Mouse (Mus musculus): ENCODE measurements at regions not wholly inside any gene's neighbourhood (a gene's known extent, or its start where the extent isn't known, plus 50 kb on each side); places are given as distances from the start of the nearest gene placed in this dataset.

DNA sequence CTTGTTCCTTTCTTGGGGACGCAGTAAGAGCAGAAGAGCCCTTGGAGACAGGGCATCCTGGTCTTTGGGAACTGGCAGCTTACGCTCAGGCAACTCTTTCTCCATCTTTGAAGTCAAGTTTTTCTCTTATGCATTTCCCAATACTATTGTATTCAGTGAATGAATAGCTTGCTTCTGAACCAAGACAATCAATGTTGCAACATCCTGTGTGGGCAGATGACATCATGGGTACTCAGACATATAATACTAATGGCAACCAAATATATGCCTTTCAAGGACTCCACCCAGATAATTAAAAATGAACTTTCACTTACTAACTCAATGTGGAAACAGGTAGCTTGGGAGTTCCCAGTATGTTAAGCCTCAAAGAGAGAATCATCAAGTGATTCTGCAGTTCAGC lies 104.6 kb downstream of the Ngf start:
- 88% methylated on average over 2 of the region's 2 CpGs for WGBS
- H3K4me3 ChIP-seq (replicated peaks; ENCODE audit: low read length): no peak overlapping the region
- ATAC-seq (ENCODE audit: low FRiP score): no peak

GRCm38 (mm10) chr3:102576896-102577295 lies 107.2 kb downstream of the Ngf start:
- Histone ChIP-seq H3K36me3 (replicated peaks; ENCODE audit: control insufficient read depth, insufficient read depth) (no peaks in the 10 kb centered on the region), H3K4me2 (replicated peaks) (no peak overlapping the region), H3K27me3 (ENCODE audit: control insufficient read depth, insufficient read depth, low read length) (no peaks in the 10 kb centered on the region), H3K4me3 (replicated peaks; ENCODE audit: low read length) (no peak overlapping the region), H3K9me3 (ENCODE audit: control insufficient read depth, low read length) (no peaks in the 10 kb centered on the region), H3K4me1 (replicated peaks; ENCODE audit: control insufficient read depth, insufficient read depth, low read length) (no peaks in the 10 kb centered on the region), H3K27ac (no peak overlapping the region), H3K9ac (no peak overlapping the region)
- 80% methylated on average over 2 of the region's 2 CpGs for WGBS
- DNase-seq (ENCODE audit: low spot score): no peak
- no peak for ATAC-seq (ENCODE audit: low FRiP score)

More for the DNA sequence above, 104.6 kb downstream of the Ngf start:
- H3K27me3 ChIP-seq (ENCODE audit: control insufficient read depth, insufficient read depth, low read length): no peaks in the 10 kb centered on the region
- H3K9me3 ChIP-seq (ENCODE audit: control insufficient read depth, low read length): no peaks in the 10 kb centered on the region
- no peak for DNase-seq (ENCODE audit: low spot score)
- no peaks in the 10 kb centered on the region for H3K36me3 ChIP-seq (replicated peaks; ENCODE audit: control insufficient read depth, insufficient read depth)
- H3K9ac ChIP-seq: no peak overlapping the region
- H3K4me2 ChIP-seq (replicated peaks): no peak overlapping the region
- no peaks in the 10 kb centered on the region for H3K4me1 ChIP-seq (replicated peaks; ENCODE audit: control insufficient read depth, insufficient read depth, low read length)
- H3K27ac ChIP-seq: no peak overlapping the region

GRCm38 (mm10) chr3:102581830-102582229 lies 112.1 kb downstream of the Ngf start:
- ATAC-seq (ENCODE audit: low FRiP score) (no peak), DNase-seq (ENCODE audit: low spot score) (no peak)
- no peaks in the 10 kb centered on the region for H3K36me3 ChIP-seq (replicated peaks; ENCODE audit: control insufficient read depth, insufficient read depth)
- H3K27me3 ChIP-seq (ENCODE audit: control insufficient read depth, insufficient read depth, low read length): no peaks in the 10 kb centered on the region
- no peak overlapping the region for H3K9ac ChIP-seq
- WGBS: 78% methylated on average over 3 of the region's 3 CpGs
- no peaks in the 10 kb centered on the region for H3K9me3 ChIP-seq (ENCODE audit: control insufficient read depth, low read length)
- H3K4me3 ChIP-seq (replicated peaks; ENCODE audit: low read length): no peak overlapping the region
- no peak overlapping the region for H3K4me2 ChIP-seq (replicated peaks)
- H3K4me1 ChIP-seq (replicated peaks; ENCODE audit: control insufficient read depth, insufficient read depth, low read length): no peaks in the 10 kb centered on the region
- no peak overlapping the region for H3K27ac ChIP-seq

DNA sequence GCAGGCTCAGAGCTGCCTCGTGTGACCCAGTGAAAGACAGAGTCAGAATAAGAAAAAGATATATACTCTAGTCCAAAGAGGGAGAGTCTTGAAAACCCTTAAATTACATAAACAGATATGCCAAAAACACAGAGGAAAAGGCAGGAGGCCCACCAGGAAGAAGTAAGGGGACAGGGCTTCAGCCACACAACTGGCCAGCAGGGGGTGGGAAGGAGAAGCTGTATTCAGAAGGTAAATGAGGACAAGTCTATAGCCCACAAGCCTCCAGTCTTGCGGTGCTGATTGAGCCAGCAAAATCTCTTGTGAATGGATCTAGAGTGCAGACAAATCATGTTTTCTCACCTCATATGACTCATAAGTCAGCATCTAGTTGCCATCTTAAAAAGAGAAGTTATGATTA lies 115.4 kb downstream of the Ngf start:
- ATAC-seq (ENCODE audit: low FRiP score): no peak
- no peaks in the 10 kb centered on the region for H3K9me3 ChIP-seq (ENCODE audit: control insufficient read depth, low read length)
- H3K36me3 ChIP-seq (replicated peaks; ENCODE audit: control insufficient read depth, insufficient read depth): no peaks in the 10 kb centered on the region
- no peaks in the 10 kb centered on the region for H3K4me1 ChIP-seq (replicated peaks; ENCODE audit: control insufficient read depth, insufficient read depth, low read length)
- H3K27me3 ChIP-seq (ENCODE audit: control insufficient read depth, insufficient read depth, low read length): no peaks in the 10 kb centered on the region
- DNase-seq (ENCODE audit: low spot score): no peak
- WGBS: 92% methylated on average over 2 of the region's 2 CpGs
- H3K27ac ChIP-seq: no peak overlapping the region
- H3K9ac ChIP-seq: no peak overlapping the region
- H3K4me3 ChIP-seq (replicated peaks; ENCODE audit: low read length): no peak overlapping the region
- no peak overlapping the region for H3K4me2 ChIP-seq (replicated peaks)

GRCm38 (mm10) chr3:102586221-102586620 lies 116.5 kb downstream of the Ngf start:
- Histone ChIP-seq H3K9me3 (ENCODE audit: control insufficient read depth, low read length) (0 out of 2 replicates have a peak, but pooled peaks cover 5% of the 10 kb centered on the region), H3K36me3 (replicated peaks; ENCODE audit: control insufficient read depth, insufficient read depth) (no peaks in the 10 kb centered on the region), H3K9ac (no peak overlapping the region), H3K27me3 (ENCODE audit: control insufficient read depth, insufficient read depth, low read length) (no peaks in the 10 kb centered on the region), H3K4me1 (replicated peaks; ENCODE audit: control insufficient read depth, insufficient read depth, low read length) (no peaks in the 10 kb centered on the region), H3K4me2 (replicated peaks) (no peak overlapping the region), H3K4me3 (replicated peaks; ENCODE audit: low read length) (no peak overlapping the region), H3K27ac (no peak overlapping the region)
- ATAC-seq (ENCODE audit: low FRiP score): no peak
- 75% methylated on average over 5 of the region's 5 CpGs for WGBS
- DNase-seq (ENCODE audit: low spot score): no peak

- no peaks in the 10 kb centered on the region for H3K36me3 ChIP-seq (replicated peaks; ENCODE audit: control insufficient read depth, insufficient read depth)
- H3K4me2 ChIP-seq (replicated peaks): no peak overlapping the region
- H3K9me3 ChIP-seq (ENCODE audit: control insufficient read depth, low read length): 0 out of 2 replicates have a peak, but pooled peaks cover 5% of the 10 kb centered on the region
- ATAC-seq (ENCODE audit: low FRiP score) (no peak), DNase-seq (ENCODE audit: low spot score) (no peak)
- H3K27ac ChIP-seq: no peak overlapping the region
- 85% methylated on average over 7 of the region's 7 CpGs for WGBS
- no peaks in the 10 kb centered on the region for H3K27me3 ChIP-seq (ENCODE audit: control insufficient read depth, insufficient read depth, low read length)
- no peak overlapping the region for H3K9ac ChIP-seq
- H3K4me1 ChIP-seq (replicated peaks; ENCODE audit: control insufficient read depth, insufficient read depth, low read length): no peaks in the 10 kb centered on the region
- H3K4me3 ChIP-seq (replicated peaks; ENCODE audit: low read length): no peak overlapping the region
Measured at GRCm38 (mm10) chr3:102592041-102592440, 122.3 kb downstream of the Ngf start.

- Histone ChIP-seq H3K9me3 (ENCODE audit: control insufficient read depth, low read length) (no peaks in the 10 kb centered on the region), H3K36me3 (replicated peaks; ENCODE audit: control insufficient read depth, insufficient read depth) (no peaks in the 10 kb centered on the region), H3K9ac (no peak overlapping the region), H3K27ac (no peak overlapping the region), H3K4me3 (replicated peaks; ENCODE audit: low read length) (no peak overlapping the region), H3K27me3 (ENCODE audit: control insufficient read depth, insufficient read depth, low read length) (no peaks in the 10 kb centered on the region), H3K4me2 (replicated peaks) (no peak overlapping the region), H3K4me1 (replicated peaks; ENCODE audit: control insufficient read depth, insufficient read depth, low read length) (no peaks in the 10 kb centered on the region)
- ATAC-seq (ENCODE audit: low FRiP score): no peak
- no peak for DNase-seq (ENCODE audit: low spot score)
- WGBS: 84% methylated on average over 4 of the region's 4 CpGs
Measured at GRCm38 (mm10) chr3:102596944-102597551, 127.3 kb downstream of the Ngf start.

DNA sequence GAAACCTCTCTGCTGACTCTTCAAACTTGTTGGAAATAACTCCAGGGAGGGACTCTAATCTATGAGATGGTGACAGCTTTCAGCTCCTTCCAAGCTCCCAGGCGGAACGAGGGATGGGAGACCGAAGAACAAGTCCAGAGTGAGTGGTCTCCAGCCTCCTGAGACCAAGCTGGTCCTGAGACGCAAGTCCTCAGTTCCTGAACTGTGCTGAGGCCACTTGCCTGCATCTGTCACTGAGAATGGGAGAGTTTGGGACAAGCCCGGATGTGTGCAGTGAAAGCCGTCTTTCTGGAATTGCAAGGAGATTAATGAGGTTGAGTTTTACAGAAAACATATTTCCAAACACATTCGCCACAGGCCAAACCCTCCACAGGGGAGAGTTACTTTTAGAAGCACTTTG lies 129.3 kb downstream of the Ngf start:
- H3K27ac ChIP-seq: no peak overlapping the region
- no peaks in the 10 kb centered on the region for H3K36me3 ChIP-seq (replicated peaks; ENCODE audit: control insufficient read depth, insufficient read depth)
- no peak overlapping the region for H3K9ac ChIP-seq
- no peak overlapping the region for H3K4me2 ChIP-seq (replicated peaks)
- ATAC-seq (ENCODE audit: low FRiP score) (no peak), DNase-seq (ENCODE audit: low spot score) (no peak)
- H3K4me3 ChIP-seq (replicated peaks; ENCODE audit: low read length): no peak overlapping the region
- H3K4me1 ChIP-seq (replicated peaks; ENCODE audit: control insufficient read depth, insufficient read depth, low read length): no peaks in the 10 kb centered on the region
- no peaks in the 10 kb centered on the region for H3K27me3 ChIP-seq (ENCODE audit: control insufficient read depth, insufficient read depth, low read length)
- no peaks in the 10 kb centered on the region for H3K9me3 ChIP-seq (ENCODE audit: control insufficient read depth, low read length)
- WGBS: 90% methylated on average over 7 of the region's 7 CpGs

GRCm38 (mm10) chr3:102602766-102603165 lies 131.6 kb upstream of the Tspan2 start:
- Histone ChIP-seq H3K4me2 (replicated peaks) (no peak overlapping the region), H3K4me3 (replicated peaks; ENCODE audit: low read length) (no peak overlapping the region), H3K9ac (no peak overlapping the region), H3K27ac (no peak overlapping the region), H3K9me3 (ENCODE audit: control insufficient read depth, low read length) (no peaks in the 10 kb centered on the region), H3K27me3 (ENCODE audit: control insufficient read depth, insufficient read depth, low read length) (no peaks in the 10 kb centered on the region), H3K4me1 (replicated peaks; ENCODE audit: control insufficient read depth, insufficient read depth, low read length) (no peaks in the 10 kb centered on the region), H3K36me3 (replicated peaks; ENCODE audit: control insufficient read depth, insufficient read depth) (no peaks in the 10 kb centered on the region)
- WGBS: 92% methylated on average over 13 of the region's 13 CpGs
- DNase-seq (ENCODE audit: low spot score) (no peak), ATAC-seq (ENCODE audit: low FRiP score) (no peak)

DNA sequence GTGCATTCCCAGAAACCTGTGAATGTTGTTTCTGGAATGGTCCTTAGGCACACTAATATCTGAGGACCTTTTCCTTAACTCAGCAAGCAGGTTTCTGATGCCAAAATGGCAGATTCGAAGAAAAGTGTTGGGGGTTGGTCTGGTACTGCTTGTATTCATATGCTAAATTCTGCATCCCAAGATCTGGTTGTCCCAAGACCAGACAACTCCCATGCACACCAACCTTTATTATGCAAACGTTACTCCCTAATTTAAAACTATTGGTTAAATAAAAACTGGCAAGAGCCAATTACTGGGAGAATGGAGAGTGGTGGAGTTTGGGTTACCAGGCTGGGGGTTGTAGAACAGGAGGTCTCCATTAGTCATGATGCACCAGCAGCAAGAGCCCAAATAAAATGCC lies 129.0 kb upstream of the Tspan2 start:
- Histone ChIP-seq H3K27me3 (ENCODE audit: control insufficient read depth, insufficient read depth, low read length) (no peaks in the 10 kb centered on the region), H3K36me3 (replicated peaks; ENCODE audit: control insufficient read depth, insufficient read depth) (no peaks in the 10 kb centered on the region), H3K9ac (no peak overlapping the region), H3K27ac (no peak overlapping the region), H3K9me3 (ENCODE audit: control insufficient read depth, low read length) (no peaks in the 10 kb centered on the region), H3K4me3 (replicated peaks; ENCODE audit: low read length) (no peak overlapping the region), H3K4me2 (replicated peaks) (no peak overlapping the region), H3K4me1 (replicated peaks; ENCODE audit: control insufficient read depth, insufficient read depth, low read length) (0 out of 2 replicates have a peak, but pooled peaks cover 1% of the 10 kb centered on the region)
- DNase-seq (ENCODE audit: low spot score): no peak
- 67% methylated on average over 2 of the region's 2 CpGs for WGBS
- ATAC-seq (ENCODE audit: low FRiP score): no peak

Measured in hindbrain, embryonic 14.5 days (tissue).